Mouse (Mus musculus): ENCODE data around the gene Antxr1. TPM values are rescaled to one million over a fixed set of nuclear protein-coding genes. Genes with fewer than 3 reads are reported as not detected.

Gene Antxr1
- 5.5 and 6.5 TPM in 2 replicates for polyA plus RNA-seq (2014; fragmentation: Nextera tagmentation; extraction: Ambion mirVana)

DNA sequence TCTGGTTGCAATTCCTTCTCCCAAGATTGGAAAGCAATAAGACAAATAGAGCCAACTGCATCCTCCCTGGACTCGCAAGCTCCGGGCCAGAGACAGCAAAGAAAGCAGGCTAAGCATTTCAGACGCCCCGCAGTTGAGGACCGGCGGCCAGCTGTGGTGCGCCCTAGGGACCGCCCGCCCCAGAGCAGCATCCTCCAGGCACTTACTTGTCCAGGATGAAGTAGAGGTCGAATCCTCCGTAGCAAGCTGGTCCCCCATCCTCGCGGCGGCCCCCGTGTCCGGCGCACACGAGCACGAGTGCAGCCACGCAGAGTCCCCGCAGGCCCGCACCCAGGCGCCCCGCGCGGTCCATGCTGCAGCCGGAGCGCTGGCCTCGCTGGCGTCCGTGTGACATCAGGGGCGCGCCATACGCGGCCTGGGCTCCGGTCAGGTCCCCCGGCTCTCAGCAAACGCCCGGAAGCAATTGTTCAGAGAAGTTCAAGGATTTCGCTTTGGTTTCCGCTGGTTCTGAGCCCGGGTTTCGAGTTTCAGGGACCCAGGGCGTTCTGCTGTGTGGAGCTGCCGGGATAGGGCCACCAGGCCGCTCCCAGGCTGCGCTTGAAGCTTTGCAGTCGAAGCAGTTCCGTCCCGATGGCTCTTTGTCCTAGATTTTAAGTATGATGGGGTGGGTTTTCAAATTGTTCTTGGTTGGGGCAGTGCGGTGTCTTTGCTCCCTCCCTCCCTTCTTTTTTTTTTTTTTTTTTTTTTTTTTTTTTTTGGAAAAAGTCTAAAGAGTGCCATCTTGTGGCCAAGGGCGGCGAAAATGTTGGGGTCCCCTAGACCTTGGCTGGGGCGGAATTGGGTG is at the start of gene Antxr1:
Gene Antxr1 (minus strand): TSS at position 731 of the 844 bp plus-strand sequence.
- WGBS: 1% methylated on average over 54 of the region's 54 CpGs
- no peaks in the 10 kb centered on the region for H3K9me3 ChIP-seq (ENCODE audit: control insufficient read depth, low read length)
- H3K36me3 ChIP-seq (ENCODE audit: control insufficient read depth, insufficient read depth, low read length): no peaks in the 10 kb centered on the region
- peak within 1 kb of the TSS; percentile 63 to 71 for H3K27ac ChIP-seq (replicated peaks in 1 of 2; ENCODE audit: control insufficient read depth in 1 of 2, insufficient read depth in 1 of 2, low read depth in 2 of 2, low read length in 2 of 2)
- ATAC-seq (ENCODE audit: insufficient number of reproducible peaks, insufficient read depth, low FRiP score, low read depth): peak; percentile 35; the same call in 1 of the 2 replicates
- peaks cover 6% of the 10 kb centered on the region for H3K27me3 ChIP-seq (ENCODE audit: control insufficient read depth, insufficient read depth, low read length)
- peaks cover 4 to 8% of the 10 kb centered on the region in 2 experiments; a peak in 3 of 4 replicates for H3K4me1 ChIP-seq (ENCODE audit: control insufficient read depth in 2 of 2, insufficient read depth in 2 of 2, low read length in 2 of 2)
- peak within 1 kb of the TSS; percentile 74 for H3K9ac ChIP-seq (ENCODE audit: low read length)
- peak within 1 kb of the TSS; percentile 57 to 73 for H3K4me3 ChIP-seq (ENCODE audit: control insufficient read depth in 1 of 2, insufficient read depth in 1 of 2, low read depth in 1 of 2, low read length in 2 of 2)
- peak within 1 kb of the TSS; percentile 78 for H3K4me2 ChIP-seq (ENCODE audit: low read length)

DNA sequence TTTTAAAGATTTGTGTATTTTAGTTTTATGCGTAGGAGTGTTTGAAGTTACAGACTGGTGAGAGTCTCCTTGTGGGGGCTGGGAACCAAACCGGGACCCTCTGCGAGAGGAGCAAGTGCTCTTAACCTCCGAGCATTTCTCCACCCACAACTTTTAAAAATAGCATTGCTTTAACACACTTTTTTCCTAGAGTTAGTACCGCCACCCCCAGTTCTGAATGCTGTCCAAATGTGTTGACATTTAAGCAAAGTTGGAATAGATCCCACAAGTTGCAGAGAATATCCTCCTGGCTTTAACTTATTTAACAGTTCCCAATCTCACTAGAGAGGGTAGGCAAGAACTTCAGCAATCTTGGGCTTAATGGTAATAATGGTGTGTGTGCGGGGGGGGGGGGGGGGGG is 49.1 kb upstream of the Antxr1 start:
- no peak for ATAC-seq (ENCODE audit: insufficient number of reproducible peaks, insufficient read depth, low FRiP score, low read depth)
- Histone ChIP-seq H3K9me3 (ENCODE audit: control insufficient read depth, low read length) (no peaks in the 10 kb centered on the region), H3K36me3 (ENCODE audit: control insufficient read depth, insufficient read depth, low read length) (no peaks in the 10 kb centered on the region), H3K27me3 (ENCODE audit: control insufficient read depth, insufficient read depth, low read length) (peaks cover 78% of the 10 kb centered on the region), H3K27ac (replicated peaks in 1 of 2; ENCODE audit: control insufficient read depth in 1 of 2, insufficient read depth in 1 of 2, low read depth in 2 of 2, low read length in 2 of 2) (no peak overlapping the region), H3K4me1 (ENCODE audit: control insufficient read depth in 2 of 2, insufficient read depth in 2 of 2, low read length in 2 of 2) (peaks cover 0 to 14% of the 10 kb centered on the region in 2 experiments; a peak in 3 of 4 replicates), H3K9ac (ENCODE audit: low read length) (no peak overlapping the region), H3K4me3 (ENCODE audit: control insufficient read depth in 1 of 2, insufficient read depth in 1 of 2, low read depth in 1 of 2, low read length in 2 of 2) (no peak overlapping the region), H3K4me2 (ENCODE audit: low read length) (peak overlapping the region; percentile 63)
- WGBS: 35% methylated on average over 5 of the region's 6 CpGs

DNA sequence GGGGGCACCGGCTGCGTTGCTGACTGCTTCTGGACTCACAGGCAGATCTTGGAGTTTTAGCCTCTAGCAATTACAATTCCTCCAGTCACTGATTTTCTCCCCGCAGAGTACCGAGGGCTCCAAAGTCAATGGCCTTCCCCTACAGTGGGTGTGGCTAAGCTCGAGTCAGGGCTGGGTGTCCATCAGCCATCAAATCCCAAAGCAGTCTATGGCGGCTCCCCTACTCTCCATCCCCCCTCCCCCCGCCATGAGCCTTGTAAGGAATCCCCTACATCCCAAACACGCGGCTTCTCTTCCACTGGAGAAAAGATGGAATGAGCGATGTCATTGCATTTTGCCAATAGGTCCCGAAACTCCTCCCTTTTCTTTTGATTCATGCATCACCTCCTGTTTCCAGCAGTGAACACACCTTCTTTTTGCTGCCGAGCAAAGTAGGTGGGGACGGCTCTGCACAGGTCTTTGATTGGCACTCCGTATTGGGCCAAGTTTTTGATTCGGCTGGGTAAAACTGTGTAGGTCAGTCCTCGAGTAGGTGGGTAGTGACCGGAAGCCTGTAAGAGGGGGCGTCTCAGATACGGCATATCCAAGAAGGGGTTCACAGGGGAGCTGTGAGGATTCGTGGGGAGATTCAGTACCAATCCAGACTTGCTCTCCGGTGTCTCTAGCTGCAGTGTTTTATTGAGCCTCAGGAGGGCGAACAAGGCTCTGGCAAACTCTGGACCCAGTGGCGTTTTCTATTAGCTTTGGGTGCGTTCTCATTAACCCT is 48.5 kb upstream of the Antxr1 start:
- Histone ChIP-seq H3K9me3 (ENCODE audit: control insufficient read depth, low read length) (no peaks in the 10 kb centered on the region), H3K4me2 (ENCODE audit: low read length) (peak overlapping the region; percentile 63), H3K4me3 (ENCODE audit: control insufficient read depth in 1 of 2, insufficient read depth in 1 of 2, low read depth in 1 of 2, low read length in 2 of 2) (peak overlapping the region; percentile 28 to 36), H3K4me1 (ENCODE audit: control insufficient read depth in 2 of 2, insufficient read depth in 2 of 2, low read length in 2 of 2) (peaks cover 0 to 14% of the 10 kb centered on the region in 2 experiments; a peak in 3 of 4 replicates), H3K27ac (replicated peaks in 1 of 2; ENCODE audit: control insufficient read depth in 1 of 2, insufficient read depth in 1 of 2, low read depth in 2 of 2, low read length in 2 of 2) (no peak overlapping the region), H3K9ac (ENCODE audit: low read length) (peak overlapping the region; percentile 27; the same call in 1 of the 2 replicates), H3K36me3 (ENCODE audit: control insufficient read depth, insufficient read depth, low read length) (no peaks in the 10 kb centered on the region), H3K27me3 (ENCODE audit: control insufficient read depth, insufficient read depth, low read length) (peaks cover 82% of the 10 kb centered on the region)
- WGBS: 10% methylated on average over 24 of the region's 24 CpGs
- ATAC-seq (ENCODE audit: insufficient number of reproducible peaks, insufficient read depth, low FRiP score, low read depth): no peak

DNA sequence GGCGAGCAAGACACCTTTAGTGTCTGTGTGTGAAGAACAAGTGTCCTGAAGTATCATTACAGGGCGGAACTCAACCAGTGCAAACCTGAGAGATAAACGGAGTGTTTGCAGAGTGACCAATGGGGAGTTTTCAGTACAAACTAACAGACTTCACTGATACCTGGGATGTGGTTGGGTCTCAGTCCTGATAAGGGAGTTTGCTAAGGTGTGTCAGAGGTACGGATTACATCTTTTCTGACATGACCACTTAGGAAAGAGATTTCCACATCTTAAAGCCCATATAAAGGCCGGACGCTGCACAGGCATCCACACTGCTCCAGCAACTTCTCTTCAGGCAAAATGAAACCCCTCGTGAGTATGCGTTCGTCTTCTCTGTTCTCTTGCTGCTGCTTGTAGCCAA is 37.4 kb upstream of the Antxr1 start, which contains the start of gene Gkn2:
Gene Gkn2 (plus strand): TSS at position 301 of the 400 bp plus-strand sequence.
- Histone ChIP-seq H3K4me3 (ENCODE audit: control insufficient read depth in 1 of 2, insufficient read depth in 1 of 2, low read depth in 1 of 2, low read length in 2 of 2) (no peak within 1 kb of the TSS), H3K4me2 (ENCODE audit: low read length) (no peak within 1 kb of the TSS), H3K27ac (replicated peaks in 1 of 2; ENCODE audit: control insufficient read depth in 1 of 2, insufficient read depth in 1 of 2, low read depth in 2 of 2, low read length in 2 of 2) (no peak within 1 kb of the TSS), H3K4me1 (ENCODE audit: control insufficient read depth in 2 of 2, insufficient read depth in 2 of 2, low read length in 2 of 2) (no peaks in the 10 kb centered on the region), H3K9me3 (ENCODE audit: control insufficient read depth, low read length) (no peaks in the 10 kb centered on the region), H3K36me3 (ENCODE audit: control insufficient read depth, insufficient read depth, low read length) (no peaks in the 10 kb centered on the region), H3K9ac (ENCODE audit: low read length) (no peak within 1 kb of the TSS), H3K27me3 (ENCODE audit: control insufficient read depth, insufficient read depth, low read length) (peaks cover 13% of the 10 kb centered on the region)
- no peak for ATAC-seq (ENCODE audit: insufficient number of reproducible peaks, insufficient read depth, low FRiP score, low read depth)
- 84% methylated on average over 9 of the region's 9 CpGs for WGBS

DNA sequence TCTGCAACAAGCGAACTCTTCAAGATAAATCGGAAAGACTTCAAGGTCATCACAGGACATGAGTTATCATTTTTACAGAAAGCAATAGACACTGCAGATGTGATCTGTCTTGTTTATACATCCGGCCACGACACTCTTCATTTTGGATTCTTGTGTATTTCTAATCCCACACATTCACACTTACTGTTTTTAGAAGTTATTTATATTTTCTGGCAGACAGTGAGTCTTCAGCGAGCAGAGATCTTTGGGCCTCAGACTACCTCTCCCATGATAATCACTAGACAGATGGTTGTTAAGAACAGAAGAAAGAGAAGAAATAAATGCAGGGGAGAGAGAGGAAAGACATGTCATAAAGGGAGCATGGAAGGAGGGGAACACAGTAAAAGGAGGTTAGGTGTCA is 33.6 kb upstream of the Antxr1 start:
- Histone ChIP-seq H3K4me1 (ENCODE audit: control insufficient read depth in 2 of 2, insufficient read depth in 2 of 2, low read length in 2 of 2) (no peaks in the 10 kb centered on the region), H3K4me3 (ENCODE audit: control insufficient read depth in 1 of 2, insufficient read depth in 1 of 2, low read depth in 1 of 2, low read length in 2 of 2) (no peak overlapping the region), H3K27me3 (ENCODE audit: control insufficient read depth, insufficient read depth, low read length) (peaks cover 5% of the 10 kb centered on the region; the same call in 1 of the 2 replicates), H3K27ac (replicated peaks in 1 of 2; ENCODE audit: control insufficient read depth in 1 of 2, insufficient read depth in 1 of 2, low read depth in 2 of 2, low read length in 2 of 2) (no peak overlapping the region), H3K9me3 (ENCODE audit: control insufficient read depth, low read length) (no peaks in the 10 kb centered on the region), H3K36me3 (ENCODE audit: control insufficient read depth, insufficient read depth, low read length) (no peaks in the 10 kb centered on the region), H3K9ac (ENCODE audit: low read length) (no peak overlapping the region), H3K4me2 (ENCODE audit: low read length) (no peak overlapping the region)
- 79% methylated on average over 5 of the region's 5 CpGs for WGBS
- no peak for ATAC-seq (ENCODE audit: insufficient number of reproducible peaks, insufficient read depth, low FRiP score, low read depth)

DNA sequence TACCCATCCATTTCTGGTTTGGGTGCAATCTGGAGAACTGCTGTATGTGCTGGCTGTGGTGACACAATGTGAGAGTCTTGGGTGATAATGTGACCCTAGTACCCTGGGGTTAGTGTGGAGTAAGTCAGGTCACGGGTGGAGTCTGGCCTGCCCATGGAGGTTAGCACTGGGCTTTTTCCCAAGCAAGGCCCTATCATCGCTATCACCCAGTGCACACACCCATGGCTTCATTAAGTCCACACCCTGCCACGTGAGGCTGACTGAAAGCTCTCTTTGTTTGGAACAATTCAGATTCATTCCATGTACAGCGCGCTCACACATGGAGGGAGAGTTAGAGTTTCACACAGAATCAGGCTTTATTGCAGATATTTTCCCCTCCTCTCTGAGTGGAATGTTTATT is 18.8 kb upstream of the Antxr1 start:
- H3K27ac ChIP-seq (replicated peaks in 1 of 2; ENCODE audit: control insufficient read depth in 1 of 2, insufficient read depth in 1 of 2, low read depth in 2 of 2, low read length in 2 of 2): no peak overlapping the region
- no peak overlapping the region for H3K4me3 ChIP-seq (ENCODE audit: control insufficient read depth in 1 of 2, insufficient read depth in 1 of 2, low read depth in 1 of 2, low read length in 2 of 2)
- no peak for ATAC-seq (ENCODE audit: insufficient number of reproducible peaks, insufficient read depth, low FRiP score, low read depth)
- H3K9ac ChIP-seq (ENCODE audit: low read length): no peak overlapping the region
- H3K4me2 ChIP-seq (ENCODE audit: low read length): no peak overlapping the region
- no peaks in the 10 kb centered on the region for H3K36me3 ChIP-seq (ENCODE audit: control insufficient read depth, insufficient read depth, low read length)
- H3K27me3 ChIP-seq (ENCODE audit: control insufficient read depth, insufficient read depth, low read length): no peaks in the 10 kb centered on the region
- H3K9me3 ChIP-seq (ENCODE audit: control insufficient read depth, low read length): no peaks in the 10 kb centered on the region
- WGBS: 62% methylated on average over 5 of the region's 5 CpGs
- H3K4me1 ChIP-seq (ENCODE audit: control insufficient read depth in 2 of 2, insufficient read depth in 2 of 2, low read length in 2 of 2): no peaks in the 10 kb centered on the region

DNA sequence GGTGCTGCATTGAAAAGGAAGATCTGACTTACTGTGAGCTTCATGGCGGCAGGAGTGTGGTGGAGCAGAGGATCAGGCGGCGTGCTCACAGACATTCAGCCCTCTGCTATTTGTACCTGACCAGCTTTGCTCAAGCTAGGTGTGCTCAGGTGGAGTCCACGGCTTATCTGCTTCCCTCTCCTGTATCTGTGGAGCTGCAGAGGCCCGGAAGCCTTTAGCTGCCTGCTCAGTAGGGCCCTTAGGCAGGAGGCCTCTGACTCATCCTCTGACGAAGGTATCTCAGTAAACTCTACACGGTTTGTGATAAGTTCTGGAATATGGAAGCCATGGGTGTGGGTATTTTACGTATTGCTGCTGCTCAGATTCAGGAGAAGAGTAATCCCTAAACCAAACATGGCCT is 15.2 kb upstream of the Antxr1 start, which contains the start of gene Gkn1:
Gene Gkn1 (minus strand): TSS at position 114 of the 400 bp plus-strand sequence.
- ATAC-seq (ENCODE audit: insufficient number of reproducible peaks, insufficient read depth, low FRiP score, low read depth): no peak
- no peaks in the 10 kb centered on the region for H3K9me3 ChIP-seq (ENCODE audit: control insufficient read depth, low read length)

More for the DNA sequence above, 15.2 kb upstream of the Antxr1 start, which contains the start of gene Gkn1:
- WGBS: 81% methylated on average over 8 of the region's 8 CpGs
- no peak within 1 kb of the TSS for H3K9ac ChIP-seq (ENCODE audit: low read length)
- H3K27me3 ChIP-seq (ENCODE audit: control insufficient read depth, insufficient read depth, low read length): peaks cover 6% of the 10 kb centered on the region; the same call in 1 of the 2 replicates
- H3K36me3 ChIP-seq (ENCODE audit: control insufficient read depth, insufficient read depth, low read length): no peaks in the 10 kb centered on the region
- H3K4me3 ChIP-seq (ENCODE audit: control insufficient read depth in 1 of 2, insufficient read depth in 1 of 2, low read depth in 1 of 2, low read length in 2 of 2): no peak within 1 kb of the TSS
- H3K27ac ChIP-seq (replicated peaks in 1 of 2; ENCODE audit: control insufficient read depth in 1 of 2, insufficient read depth in 1 of 2, low read depth in 2 of 2, low read length in 2 of 2): no peak within 1 kb of the TSS
- no peak within 1 kb of the TSS for H3K4me2 ChIP-seq (ENCODE audit: low read length)
- H3K4me1 ChIP-seq (ENCODE audit: control insufficient read depth in 2 of 2, insufficient read depth in 2 of 2, low read length in 2 of 2): no peaks in the 10 kb centered on the region
